24 mouse cellular contexts compared by ENCODE assay signal in genomic region chr12:76305107-76305506, GRCm38 (mm10). TPM values are rescaled to one million over a fixed set of nuclear protein-coding genes. Genes with fewer than 3 reads are reported as not detected.
A peak's percentile ranks its signal among the peaks of the same experiment; 100 is the strongest.
DNase-seq lines count a peak whose midpoint lies in the region; ATAC-seq and TF ChIP-seq lines count a peak whose summit lies in the region.
"Had no signal": no experiment of that assay in that cellular context is flagged by ENCODE, and none has a peak within 500 bp of the region (broad histone marks: within the 10 kb centered on the region; RNA-seq: fewer than 3 reads in every experiment).

No protein-coding gene starts in this region.

- no peak overlapping the region for H3K4me2 ChIP-seq in lung, postnatal 0 days (replicated peaks; ENCODE audit: low read depth, low read length)
- H3K4me2 ChIP-seq: forebrain, embryonic 15.5 days; heart, embryonic 15.5 days; hindbrain, embryonic 13.5 days had no signal

- no peak for ATAC-seq in lung, postnatal 0 days
- ATAC-seq: forebrain, embryonic 15.5 days; hindbrain, postnatal 0 days had no signal

- no peaks in the 10 kb centered on the region for H3K27me3 ChIP-seq in lung, postnatal 0 days (replicated peaks; ENCODE audit: insufficient read depth, low read length)
- H3K27me3 ChIP-seq: forebrain, embryonic 15.5 days; heart, embryonic 15.5 days; hindbrain, embryonic 13.5 days had no signal

- H3K4me3 ChIP-seq in lung, postnatal 0 days (ENCODE audit: low read depth, low read length), result no peak overlapping the region
- H3K4me3 ChIP-seq: forebrain, embryonic 15.5 days; heart, embryonic 10.5 days; heart, embryonic 15.5 days; hindbrain, embryonic 13.5 days had no signal

- no peak for TF ChIP-seq CTCF in lung, postnatal 0 days (IDR thresholded peaks at IDR 0.05)

- 72% methylated on average over 8 of the region's 8 CpGs for WGBS in lung, postnatal 0 days

- DNase-seq in heart, adult 8-10 months (ENCODE audit: low spot score), result peak; percentile 28
- no peak for DNase-seq in heart, adult 9 months (ENCODE audit: low spot score in 2 of 2)
- peak; percentile 36 for DNase-seq in lung, postnatal 0 days (ENCODE audit: low spot score)
- no peak for DNase-seq in lung, postnatal 10 days
- peak; percentile 26 for DNase-seq in lung, postnatal 25 days (ENCODE audit: low spot score)
- DNase-seq in spleen, postnatal 36 days (ENCODE audit: low spot score in 2 of 2), result no peak
- no peak for DNase-seq in urinary bladder, postnatal 14 days (ENCODE audit: low spot score)
- DNase-seq: adrenal gland, postnatal 10 days; cerebellum, adult 11-12 months; cerebellum, adult 9-10 months; cerebellum, postnatal 36 days; gastrocnemius, postnatal 14 days; heart, postnatal 14 days had no signal

- no peaks in the 10 kb centered on the region for H3K9me3 ChIP-seq in lung, postnatal 0 days (ENCODE audit: low read length)
- H3K9me3 ChIP-seq: forebrain, embryonic 15.5 days; G1E; heart, embryonic 10.5 days; heart, embryonic 15.5 days; hindbrain, embryonic 13.5 days had no signal

- H3K36me3 ChIP-seq in lung, postnatal 0 days (ENCODE audit: insufficient read depth, low read length), result no peaks in the 10 kb centered on the region

- H3K27ac ChIP-seq in lung, postnatal 0 days (ENCODE audit: low read length), result 0 out of 2 replicates have a peak overlapping the region, but pooled peaks have one; percentile 1
- H3K27ac ChIP-seq: heart, embryonic 10.5 days; heart, embryonic 15.5 days; hindbrain, embryonic 13.5 days; hindbrain, postnatal 0 days had no signal

- no peak for TF ChIP-seq EP300 in lung, postnatal 0 days (IDR thresholded peaks at IDR 0.05)

- peaks cover 5% of the 10 kb centered on the region; the same call in 1 of the 2 replicates for H3K4me1 ChIP-seq in lung, postnatal 0 days (ENCODE audit: insufficient read depth, low read depth, low read length)

- H3K9ac ChIP-seq in lung, postnatal 0 days (replicated peaks; ENCODE audit: low read depth), result no peak overlapping the region
- H3K9ac ChIP-seq: forebrain, embryonic 15.5 days; heart, embryonic 15.5 days; hindbrain, embryonic 13.5 days had no signal

RNA-seq across cellular contexts. Expression of gene Akap5, which starts 19.6 kb away (rescaled TPM):
- total RNA-seq in heart, adult 8-10 months (2022), result 1 to 10 TPM in 3 of 4 experiments, under 1 TPM in 1; 0.90 to 3.0 (median 1.5) TPM
- polyA plus RNA-seq in lung, postnatal 0 days (2015; fragmentation: Nextera tagmentation; extraction: Ambion mirVana), result 84.2 and 108 TPM in 2 replicates

RNA-seq across cellular contexts. Expression of gene Mthfd1, which starts 50.0 kb away (rescaled TPM):
- 10 to 100 TPM; 28.1 to 32.4 (median 29.1) TPM for total RNA-seq in heart, adult 8-10 months (2022)
- 105 and 111 TPM in 2 replicates for polyA plus RNA-seq in lung, postnatal 0 days (2015; fragmentation: Nextera tagmentation; extraction: Ambion mirVana)

RNA-seq across cellular contexts. Expression of gene Tex21, which starts 58.6 kb away (rescaled TPM):
- not detected for total RNA-seq in heart, adult 8-10 months (2022)
- not detected in 2 replicates for polyA plus RNA-seq in lung, postnatal 0 days (2015; fragmentation: Nextera tagmentation; extraction: Ambion mirVana)
- total RNA-seq: adrenal gland, postnatal 10 days; adrenal gland, postnatal 4 days; gastrocnemius, postnatal 14 days; heart, postnatal 14 days; hematopoietic stem cell, adult 5-6 weeks; hindbrain, postnatal 0 days had no signal
- polyA plus RNA-seq: embryonic facial prominence, embryonic 11.5 days; forebrain, embryonic 11.5 days; forebrain, embryonic 15.5 days; heart, embryonic 15.5 days; hindbrain, postnatal 0 days; intestine, embryonic 14.5 days had no signal

Comparison
In these comparisons a context has a peak if more than half of its experiments do, and no peak if none do; other contexts are left out.
1. DNase-seq: peak in heart, adult 8-10 months (single experiment), lung, postnatal 0 days (single experiment) and lung, postnatal 25 days (single experiment); none in heart, adult 9 months (0 of 2), lung, postnatal 10 days (single experiment), spleen, postnatal 36 days (0 of 2) and urinary bladder, postnatal 14 days (single experiment).